Mouse (Mus musculus) C2C12 (cell line): ENCODE measurements around the gene Reep1. TPM values are rescaled to one million over a fixed set of nuclear protein-coding genes. Genes with fewer than 3 reads are reported as not detected.

ENCODE experiments used
- H3K27me3 ChIP-seq: one replicate; pipeline ENCODE4 v1.6.1; 2011; ENCODE audit not compliant: control insufficient read depth, insufficient read depth, insufficient read length
- H3K36me3 ChIP-seq: one replicate; pipeline ENCODE4 v1.6.1; 2011; ENCODE audit not compliant: control insufficient read depth, insufficient read depth
- H3K4me3 ChIP-seq: one replicate; pipeline ENCODE4 v1.5.1; 2011; ENCODE audit warnings: mild to moderate bottlenecking, control low read depth; ENCODE audit not compliant: poor library complexity, insufficient read depth, severe bottlenecking
- H3K79me2 ChIP-seq: one replicate; pipeline ENCODE4 v1.6.1; 2011; ENCODE audit not compliant: control insufficient read depth, insufficient read depth
- H3K79me3 ChIP-seq: one replicate; pipeline ENCODE4 v1.6.1; 2011; ENCODE audit warnings: low read depth, control low read depth
- H3ac ChIP-seq: one replicate; pipeline ENCODE3; 2011; ENCODE audit warnings: low read depth; ENCODE audit not compliant: control insufficient read depth, insufficient read length
- CEBPB ChIP-seq: IDR thresholded peaks from one replicate; pipeline ENCODE4 v1.6.1; 2011; ENCODE audit warnings: low read depth, mild to moderate bottlenecking, control low read depth, moderate library complexity
- CTCF ChIP-seq: IDR thresholded peaks from one replicate; pipeline ENCODE4 v1.5.1; 2011; ENCODE audit not compliant: control insufficient read depth, insufficient read depth, insufficient read length
- FOSL1 ChIP-seq: IDR thresholded peaks from one replicate; pipeline ENCODE4 v1.8.0; 2011; ENCODE audit warnings: mild to moderate bottlenecking, low read length; ENCODE audit not compliant: poor library complexity, insufficient read depth, severe bottlenecking
- MAX ChIP-seq: IDR thresholded peaks from one replicate; pipeline ENCODE4 v1.6.1; 2011; ENCODE audit warnings: mild to moderate bottlenecking, control low read depth
- MYOD1 ChIP-seq: IDR thresholded peaks from one replicate; pipeline ENCODE4 v1.6.1; 2011; ENCODE audit warnings: low read depth; ENCODE audit not compliant: control insufficient read depth, insufficient read length
- MYOG ChIP-seq: IDR thresholded peaks from one replicate; pipeline ENCODE4 v1.6.1; 2011; ENCODE audit not compliant: control insufficient read depth, insufficient read length; ENCODE audit errors: extremely low read depth
- USF1 ChIP-seq: IDR thresholded peaks from one replicate; pipeline ENCODE4 v1.6.1; 2011; ENCODE audit warnings: low read depth, mild to moderate bottlenecking, control low read depth, moderate library complexity
- polyA plus RNA-seq: library from polyadenylated mRNA; unstranded; fragments of >200 nt; fragmentation: generic; extraction: Trizol; gene quantifications from one replicate; pipeline ENCODE4 v1.2.1, GENCODE M21; 2012; ENCODE audit warnings: missing spikeins

The Reep1 gene
- polyA plus RNA-seq, 1 experiment = 0.14 TPM

DNA sequence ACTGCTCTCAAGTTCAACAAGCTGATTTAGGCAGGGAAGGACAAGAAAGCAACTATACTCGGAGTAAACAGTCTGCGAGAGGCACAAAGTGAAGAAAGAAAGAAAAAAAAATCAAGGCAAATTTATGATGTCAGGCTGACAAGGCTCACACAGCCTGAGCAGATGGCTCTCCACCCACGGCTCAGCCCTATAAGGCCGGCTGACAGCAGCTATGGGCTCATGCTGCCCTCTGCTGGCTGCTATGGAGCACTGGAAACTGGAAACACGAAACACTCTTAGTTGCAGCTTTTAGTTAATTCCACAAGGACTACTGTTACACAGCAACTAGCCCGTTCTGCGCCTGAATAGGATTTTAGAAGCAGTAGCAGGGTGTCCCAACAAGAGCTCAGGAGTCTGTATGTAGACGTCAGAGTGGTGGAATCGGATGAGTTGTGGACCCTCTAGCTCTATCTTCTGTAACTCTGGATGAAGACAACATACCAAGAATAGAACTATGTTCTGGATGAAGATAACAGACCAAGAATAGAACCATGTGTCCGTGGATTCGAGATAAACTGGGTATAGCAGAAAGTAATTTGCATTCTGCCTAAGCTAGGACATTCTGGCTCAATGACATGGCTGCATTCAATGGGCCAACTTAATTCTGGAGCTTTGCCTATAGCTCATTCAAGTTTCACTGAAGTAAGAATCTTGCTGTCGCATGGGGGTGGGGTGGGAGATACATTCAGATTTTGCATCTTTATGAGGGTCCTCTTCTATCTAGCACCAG is 96.9 kb downstream of the Reep1 start:
- no peak overlapping the region for H3ac ChIP-seq
- no peak overlapping the region for H3K4me3 ChIP-seq
- TF ChIP-seq USF1 (no peak), CTCF (peak; percentile 85), MAX (no peak)
- H3K79me3 ChIP-seq = no peaks in the 10 kb centered on the region
- no peaks in the 10 kb centered on the region for H3K36me3 ChIP-seq
- H3K79me2 ChIP-seq = no peaks in the 10 kb centered on the region
- H3K27me3 ChIP-seq = peaks cover 7% of the 10 kb centered on the region

GRCm38 (mm10) chr6:71806713-71807112 is 99.4 kb downstream of the Reep1 start:
- TF ChIP-seq MYOG (no peak), MAX (no peak)
- Histone ChIP-seq H3K79me3 (no peaks in the 10 kb centered on the region), H3K36me3 (peaks cover 12% of the 10 kb centered on the region), H3K79me2 (no peaks in the 10 kb centered on the region), H3K4me3 (no peak overlapping the region), H3K27me3 (no peaks in the 10 kb centered on the region), H3ac (no peak overlapping the region)

DNA sequence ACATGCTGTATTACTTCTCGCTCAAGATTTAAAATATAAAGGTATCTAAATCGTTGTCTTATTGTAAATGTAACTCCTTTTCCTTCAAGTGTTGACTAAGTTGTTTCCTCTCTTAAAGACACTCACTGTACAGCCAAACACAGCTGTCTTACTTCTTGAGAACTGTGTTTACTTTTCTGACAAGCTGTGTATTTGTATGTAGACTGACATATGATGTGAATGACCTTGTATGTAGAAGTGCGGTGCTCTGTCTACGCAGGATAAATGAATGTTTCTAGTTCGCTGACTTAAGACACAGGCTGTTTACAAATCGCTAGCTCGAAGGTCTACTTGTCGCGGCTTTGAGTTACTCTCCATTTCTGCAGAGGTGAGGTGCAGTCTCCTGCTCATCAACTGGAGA is 102.5 kb downstream of the Reep1 start:
- Histone ChIP-seq H3K27me3 (no peaks in the 10 kb centered on the region), H3K79me3 (no peaks in the 10 kb centered on the region), H3K36me3 (peaks cover 18% of the 10 kb centered on the region), H3K4me3 (no peak overlapping the region), H3K79me2 (no peaks in the 10 kb centered on the region), H3ac (no peak overlapping the region)
- TF ChIP-seq MYOG (no peak), CEBPB (no peak), FOSL1 (no peak), CTCF (no peak), USF1 (no peak), MAX (no peak), MYOD1 (no peak)

DNA sequence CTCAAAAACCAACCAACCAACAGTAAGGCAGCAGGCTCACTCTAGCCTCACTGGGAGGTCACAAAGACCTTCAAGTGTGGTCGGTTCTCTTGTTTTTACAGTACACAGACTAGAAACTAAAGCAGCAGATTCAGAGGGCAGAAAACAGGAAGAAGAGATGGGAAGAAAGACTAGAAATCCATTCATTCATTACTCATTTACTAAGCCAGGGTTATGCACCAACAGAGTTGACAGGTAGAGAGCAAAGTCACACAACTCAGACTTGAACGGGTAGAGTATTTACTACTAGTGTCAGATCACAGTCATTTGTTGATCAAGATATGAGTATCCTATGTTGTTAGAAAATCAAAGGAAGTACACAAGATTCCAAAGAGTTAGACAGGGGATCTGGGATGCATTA is 105.5 kb downstream of the Reep1 start:
- Histone ChIP-seq H3K4me3 (no peak overlapping the region), H3K36me3 (peaks cover 32% of the 10 kb centered on the region), H3K79me2 (no peaks in the 10 kb centered on the region), H3K79me3 (no peaks in the 10 kb centered on the region), H3ac (no peak overlapping the region), H3K27me3 (no peaks in the 10 kb centered on the region)
- no peak for TF ChIP-seq MYOD1
- no peak for TF ChIP-seq USF1
- TF ChIP-seq CEBPB = no peak
- TF ChIP-seq MYOG = no peak

DNA sequence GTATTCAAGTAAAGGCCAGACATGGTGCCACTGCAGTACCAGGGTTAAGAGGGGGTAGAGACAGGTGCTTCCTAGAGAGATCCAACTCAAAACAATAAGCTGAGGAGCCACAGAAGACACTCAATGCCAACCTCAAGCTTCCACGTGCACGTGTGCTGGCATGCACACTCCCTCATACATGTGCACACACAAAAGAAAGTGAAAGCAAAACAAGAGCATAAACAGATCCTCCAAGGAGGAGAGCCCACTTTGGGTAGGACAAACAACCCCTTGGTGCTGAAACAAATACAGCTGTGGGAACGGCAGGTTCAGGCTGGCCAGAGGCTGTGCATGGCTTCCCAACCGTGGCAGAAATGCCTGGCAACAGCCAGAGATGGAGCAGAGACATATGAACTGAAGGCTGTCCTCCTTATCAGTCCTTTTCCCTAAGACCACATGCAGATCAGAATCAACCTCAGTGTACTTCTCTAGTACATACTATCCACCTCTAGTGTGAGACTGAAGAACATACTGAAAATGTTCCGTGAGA is 112.5 kb downstream of the Reep1 start:
- TF ChIP-seq FOSL1 (no peak), CEBPB (no peak), MAX (no peak), USF1 (no peak), CTCF (no peak), MYOG (no peak), MYOD1 (no peak)

DNA sequence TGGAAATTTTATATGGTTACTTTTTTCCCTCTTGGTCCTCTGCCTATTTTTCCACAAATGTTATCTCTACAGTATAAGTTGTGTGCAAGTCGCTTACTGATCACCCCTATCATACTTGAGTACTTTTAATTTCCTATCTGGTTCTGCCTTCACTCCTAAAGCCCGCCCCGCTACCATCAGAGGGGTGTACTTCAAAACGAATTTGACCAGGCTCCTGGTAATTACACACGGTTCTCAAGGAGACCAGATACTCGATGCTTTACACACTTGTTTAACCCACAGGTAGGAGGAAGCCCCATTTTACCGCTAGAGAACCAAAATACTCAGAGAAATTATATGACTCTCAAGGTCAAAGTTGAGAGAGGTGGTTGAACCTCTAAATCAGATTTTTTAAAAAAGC is 115.7 kb downstream of the Reep1 start:
- TF ChIP-seq MYOD1 (no peak), MYOG (no peak), USF1 (no peak), FOSL1 (no peak), CEBPB (no peak), CTCF (no peak)
- no peaks in the 10 kb centered on the region for H3K27me3 ChIP-seq
- peaks cover 38% of the 10 kb centered on the region for H3K79me2 ChIP-seq
- H3K4me3 ChIP-seq = peak overlapping the region; percentile 83
- H3ac ChIP-seq = peak overlapping the region; percentile 94
- peaks cover 13% of the 10 kb centered on the region for H3K79me3 ChIP-seq
- peaks cover 1% of the 10 kb centered on the region for H3K36me3 ChIP-seq

More for the DNA sequence above, 112.5 kb downstream of the Reep1 start:
- no peak overlapping the region for H3ac ChIP-seq
- peaks cover 13% of the 10 kb centered on the region for H3K79me3 ChIP-seq
- no peaks in the 10 kb centered on the region for H3K27me3 ChIP-seq
- peaks cover 18% of the 10 kb centered on the region for H3K36me3 ChIP-seq
- no peak overlapping the region for H3K4me3 ChIP-seq
- peaks cover 38% of the 10 kb centered on the region for H3K79me2 ChIP-seq
